Mouse (Mus musculus) intestine, embryonic 14.5 days (tissue): Measurements from ENCODE around the gene Folr2. TPM values are rescaled to one million over a fixed set of nuclear protein-coding genes. Genes with fewer than 3 reads are reported as not detected.
A peak's percentile ranks its signal among the peaks of the same experiment; 100 is the strongest.

Experiments
- ATAC-seq: fragments of 200-750 bp; cut with Nextera tagmentation; replicated peaks from 2 replicates; pipeline ENCODE4 v1.8.0; 2017; ENCODE audit warnings: low read depth, moderate number of reproducible peaks, moderate TSS enrichment, moderate library complexity; ENCODE audit not compliant: low FRiP score, low TSS enrichment
- DNase-seq: peaks from one replicate; pipeline ENCODE4 v3.0.0-alpha.2; 2018; ENCODE audit warnings: low spot score
- H3K27ac ChIP-seq: fragments of 300-500 bp; sonication (generic); 2 replicates; pipeline ENCODE4 v1.5.1; 2014; ENCODE audit warnings: low read depth, mild to moderate bottlenecking, control low read depth
- H3K27me3 ChIP-seq: fragments of 300-500 bp; sonication (generic); replicated peaks from 2 replicates; pipeline ENCODE4 v1.6.1; 2014; ENCODE audit warnings: low read length, control low read depth; ENCODE audit not compliant: control insufficient read depth, insufficient read depth
- H3K36me3 ChIP-seq: fragments of 300-500 bp; sonication (generic); 2 replicates; pipeline ENCODE4 v1.6.1; 2014; ENCODE audit warnings: low read length, control low read depth; ENCODE audit not compliant: control insufficient read depth, insufficient read depth
- H3K4me1 ChIP-seq: fragments of 300-500 bp; sonication (generic); replicated peaks from 2 replicates; pipeline ENCODE4 v1.6.1; 2014; ENCODE audit warnings: low read length, control low read depth, mixed read lengths; ENCODE audit not compliant: control insufficient read depth, insufficient read depth
- H3K4me2 ChIP-seq: fragments of 300-500 bp; sonication (generic); 2 replicates; pipeline ENCODE4 v1.6.1; 2014; ENCODE audit warnings: low read length
- H3K4me3 ChIP-seq: fragments of 300-500 bp; sonication (generic); 2 replicates; pipeline ENCODE4 v1.5.1; 2014; ENCODE audit warnings: low read depth, low read length, control low read depth, mixed read lengths
- H3K9ac ChIP-seq: fragments of 300-500 bp; sonication (generic); 2 replicates; pipeline ENCODE4 v1.6.1; 2014; ENCODE audit warnings: mild to moderate bottlenecking, low read length
- H3K9me3 ChIP-seq: fragments of 300-500 bp; sonication (generic); 2 replicates; pipeline ENCODE4 v1.6.1; 2016; ENCODE audit warnings: low read length, control low read depth; ENCODE audit not compliant: control insufficient read depth
- WGBS: fragments of 180-500 bp; shearing (Covaris S2); extraction: QIAGEN DNeasy Blood & Tissue Kit; methylation state at CpG from one replicate; pipeline ENCODE4 v1.1.7; 2014; 5-methylcytosine and 5-hydroxymethylcytosine counted together
- microRNA-seq: library from miRNA; unstranded; fragments of <30 nt; microRNA quantifications from one replicate; pipeline ENCODE4, GENCODE M21; 2016
- polyA plus RNA-seq: library from polyadenylated mRNA; unstranded; fragments of >200 nt; fragmentation: Nextera tagmentation; extraction: Ambion mirVana; gene quantifications from 2 replicates; pipeline ENCODE4 v1.2.1, GENCODE M21; 2014

Gene Folr2
- polyA plus RNA-seq, 1 experiment from 2014 or later = 2.1 TPM

- Histone ChIP-seq H3K9me3 (no peaks in the 10 kb centered on the region), H3K36me3 (peaks cover 48% of the 10 kb centered on the region), H3K27me3 (peaks cover 41% of the 10 kb centered on the region), H3K4me3 (no peak overlapping the region), H3K27ac (no peak overlapping the region), H3K4me2 (peak overlapping the region; percentile 88; the same call in 1 of the 2 replicates), H3K4me1 (peaks cover 21% of the 10 kb centered on the region), H3K9ac (no peak overlapping the region)
- WGBS = 39% methylated on average over 32 of the region's 32 CpGs
- DNase-seq = no peak
- 0 out of 2 replicates have a peak, but pooled peaks have one; percentile 13 for ATAC-seq
Measured at GRCm38 (mm10) chr7:101822836-101823757, 33.9 kb downstream of the Folr2 start.

GRCm38 (mm10) chr7:101821571-101822501 is 35.2 kb downstream of the Folr2 start:
- H3K9me3 ChIP-seq = no peaks in the 10 kb centered on the region
- peak overlapping the region; percentile 49 for H3K9ac ChIP-seq
- H3K27ac ChIP-seq = peak overlapping the region; percentile 62
- H3K4me2 ChIP-seq = peak overlapping the region; percentile 88
- peaks cover 35% of the 10 kb centered on the region for H3K36me3 ChIP-seq
- peaks cover 24% of the 10 kb centered on the region for H3K4me1 ChIP-seq
- H3K4me3 ChIP-seq = peak overlapping the region; percentile 38
- peak; percentile 85 for DNase-seq
- peak; percentile 67 for ATAC-seq
- H3K27me3 ChIP-seq = peaks cover 54% of the 10 kb centered on the region
- WGBS = under 1% methylated on average over 59 of the region's 71 CpGs

DNA sequence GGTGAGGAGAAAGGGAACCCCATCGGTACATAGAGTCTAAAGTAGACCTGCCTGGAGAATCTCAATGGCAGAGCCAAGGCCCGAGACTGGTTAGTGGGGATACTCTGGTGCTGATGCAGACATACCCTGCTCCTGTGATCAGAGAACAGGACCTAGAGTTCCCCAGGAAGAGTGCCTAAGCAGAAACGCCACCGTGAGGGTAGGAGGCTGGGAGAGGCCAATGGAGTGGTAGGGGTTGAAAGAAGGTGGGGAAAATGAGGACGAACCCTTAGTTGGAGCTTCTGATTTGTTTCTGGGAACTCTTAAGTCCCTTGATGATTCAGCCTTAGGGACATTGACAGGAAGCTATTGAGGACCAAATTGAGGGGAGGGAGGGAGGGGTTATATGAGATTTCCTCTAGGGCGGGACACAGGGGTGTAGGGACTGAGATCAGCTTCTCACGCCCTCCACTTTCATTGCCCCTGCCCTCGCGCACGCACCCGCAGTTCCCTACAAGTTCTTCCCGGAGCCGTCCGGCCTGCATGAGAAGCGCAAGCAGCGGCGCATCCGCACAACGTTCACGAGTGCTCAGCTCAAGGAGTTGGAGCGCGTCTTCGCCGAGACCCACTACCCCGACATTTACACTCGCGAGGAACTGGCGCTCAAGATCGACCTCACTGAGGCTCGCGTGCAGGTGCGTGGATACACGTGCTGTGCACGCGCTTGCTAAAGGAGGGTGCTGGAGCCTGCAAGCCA is 36.5 kb downstream of the Folr2 start:
- H3K4me3 ChIP-seq = peak overlapping the region; percentile 38
- H3K9me3 ChIP-seq = no peaks in the 10 kb centered on the region
- H3K9ac ChIP-seq = peak overlapping the region; percentile 16; the same call in 1 of the 2 replicates
- peak overlapping the region; percentile 88 for H3K4me2 ChIP-seq
- DNase-seq (peak; percentile 76), ATAC-seq (no peak)
- H3K27ac ChIP-seq = no peak overlapping the region
- peaks cover 22% of the 10 kb centered on the region for H3K36me3 ChIP-seq
- WGBS = 3% methylated on average over 35 of the region's 35 CpGs
- peaks cover 24% of the 10 kb centered on the region for H3K4me1 ChIP-seq
- H3K27me3 ChIP-seq = peaks cover 67% of the 10 kb centered on the region

GRCm38 (mm10) chr7:101817861-101818401 is 39.1 kb downstream of the Folr2 start, which contains the start of gene Phox2a:
Gene Phox2a (plus strand): TSS chr7:101818313.
- Histone ChIP-seq H3K4me1 (peaks cover 24% of the 10 kb centered on the region), H3K9me3 (no peaks in the 10 kb centered on the region), H3K27ac (no peak within 1 kb of the TSS), H3K27me3 (peaks cover 67% of the 10 kb centered on the region), H3K4me3 (peak within 1 kb of the TSS; percentile 29), H3K4me2 (peak within 1 kb of the TSS; percentile 50), H3K36me3 (no peaks in the 10 kb centered on the region), H3K9ac (no peak within 1 kb of the TSS)
- DNase-seq (peak; percentile 67), ATAC-seq (peak; percentile 16; the same call in 1 of the 2 replicates)
- WGBS = 2% methylated on average over 44 of the region's 45 CpGs

Small RNA genes lying within 50 kb of the gene (microRNA-seq; reads per million reads assigned to microRNA genes)
- gene Gm22655 = not detected

Other genes with a start within 250 kb of the Folr2 start
- 50.8 and 51.1 TPM in 2 replicates for gene Clpb, start 193.6 kb downstream of the Folr2 start, polyA plus RNA-seq
- gene Phox2a, start 38.9 kb downstream of the Folr2 start, polyA plus RNA-seq = 6.9 and 7.5 TPM in 2 replicates
- gene Inppl1, start 19.0 kb downstream of the Folr2 start, polyA plus RNA-seq = 24.8 and 27.2 TPM in 2 replicates
- gene Anapc15, start 6.5 kb upstream of the Folr2 start, polyA plus RNA-seq = 71.3 and 76.3 TPM in 2 replicates
- gene Folr1, start 13.6 kb upstream of the Folr2 start, polyA plus RNA-seq = 76.1 and 79.2 TPM in 2 replicates
- gene Lamtor1, start 48.7 kb upstream of the Folr2 start, polyA plus RNA-seq = 153 and 167 TPM in 2 replicates
- 0.44 and 0.97 TPM in 2 replicates for gene Tomt, start 49.2 kb upstream of the Folr2 start, polyA plus RNA-seq
- 6.8 and 10.1 TPM in 2 replicates for gene Lrrc51, start 76.7 kb upstream of the Folr2 start, polyA plus RNA-seq
- gene Numa1, start 76.9 kb upstream of the Folr2 start, polyA plus RNA-seq = 99.6 and 101 TPM in 2 replicates
- 2.7 and 2.8 TPM in 2 replicates for gene Il18bp, start 161.5 kb upstream of the Folr2 start, polyA plus RNA-seq
- gene Rnf121, start 208.3 kb upstream of the Folr2 start, polyA plus RNA-seq = 29.3 and 31.7 TPM in 2 replicates
- gene Xndc1, start 208.3 kb upstream of the Folr2 start, polyA plus RNA-seq = 22.7 and 25.8 TPM in 2 replicates
- gene Xntrpc, start 208.5 kb upstream of the Folr2 start, polyA plus RNA-seq = 1.1 and 1.5 TPM in 2 replicates
- gene Trpc2, start 225.9 kb upstream of the Folr2 start, polyA plus RNA-seq = not detected in 2 replicates
- 0.49 and 0.90 TPM in 2 replicates for gene Art1, start 244.5 kb upstream of the Folr2 start, polyA plus RNA-seq